Mouse (Mus musculus) thymus, adult 2 months (tissue): ENCODE measurements at regions not wholly inside any gene's neighbourhood (a gene's known extent, or its start where the extent isn't known, plus 50 kb on each side); places are given as distances from the start of the nearest gene placed in this dataset.

Experiments
- DNase-seq: peaks from one replicate; pipeline ENCODE4 v3.0.0; 2021
- H3K27ac ChIP-seq: fragments of 200-500 bp; 2 replicates; pipeline ENCODE4 v1.5.1; 2012; ENCODE audit warnings: low read length, control low read depth; ENCODE audit not compliant: control insufficient read depth, insufficient read depth
- H3K27me3 ChIP-seq: fragments of 200-500 bp; 2 replicates; pipeline ENCODE4 v1.6.1; 2012; ENCODE audit warnings: mild to moderate bottlenecking, low read length, moderate library complexity, mixed read lengths; ENCODE audit not compliant: control insufficient read depth, insufficient read depth
- H3K36me3 ChIP-seq: fragments of 200-500 bp; 2 replicates; pipeline ENCODE4 v1.6.1; 2012; ENCODE audit warnings: mild to moderate bottlenecking, low read length, moderate library complexity; ENCODE audit not compliant: control insufficient read depth, insufficient read depth
- H3K4me1 ChIP-seq: fragments of 200-500 bp; replicated peaks from 2 replicates; pipeline ENCODE4 v1.6.1; 2012; ENCODE audit warnings: low read length; ENCODE audit not compliant: control insufficient read depth, insufficient read depth
- H3K4me3 ChIP-seq: fragments of 200-500 bp; 2 replicates; pipeline ENCODE4 v1.5.1; 2012; ENCODE audit warnings: mild to moderate bottlenecking, low read length, control low read depth, moderate library complexity; ENCODE audit not compliant: control insufficient read depth, insufficient read depth
- CTCF ChIP-seq: fragments of 200-500 bp; IDR thresholded peaks from 2 replicates; pipeline ENCODE4 v1.5.1; 2012; ENCODE audit warnings: mild to moderate bottlenecking, control low read depth, low read length, moderate library complexity, borderline replicate concordance; ENCODE audit not compliant: control insufficient read depth, poor library complexity, insufficient read depth; ENCODE audit errors: extremely low read depth
- POLR2A ChIP-seq: fragments of 200-500 bp; IDR thresholded peaks from 2 replicates; pipeline ENCODE4 v1.6.1; 2012; ENCODE audit warnings: mild to moderate bottlenecking, low read length, control low read depth, moderate library complexity; ENCODE audit not compliant: control insufficient read depth, poor library complexity, insufficient read depth; ENCODE audit errors: extremely low read depth
- WGBS: fragments of 180-500 bp; shearing (Covaris S2); methylation state at CpG from one replicate; pipeline ENCODE4 v1.1.7; 2018; 5-methylcytosine and 5-hydroxymethylcytosine counted together

- WGBS: 79% methylated on average over 9 of the region's 9 CpGs
- DNase-seq: no peak
- H3K27ac ChIP-seq: no peak overlapping the region
- H3K4me1 ChIP-seq: no peaks in the 10 kb centered on the region
- H3K27me3 ChIP-seq: no peaks in the 10 kb centered on the region
- no peak overlapping the region for H3K4me3 ChIP-seq
- TF ChIP-seq CTCF (no peak), POLR2A (no peak)
- H3K36me3 ChIP-seq: no peaks in the 10 kb centered on the region
Measured at GRCm38 (mm10) chr10:111094405-111094804, 70.1 kb upstream of the Osbpl8 start.

- no peaks in the 10 kb centered on the region for H3K27me3 ChIP-seq
- H3K4me1 ChIP-seq: peaks cover 3% of the 10 kb centered on the region
- H3K4me3 ChIP-seq: no peak overlapping the region
- no peaks in the 10 kb centered on the region for H3K36me3 ChIP-seq
- no peak for DNase-seq
- 50% methylated on average over 5 of the region's 5 CpGs for WGBS
- TF ChIP-seq CTCF (no peak), POLR2A (no peak)
- H3K27ac ChIP-seq: no peak overlapping the region
Measured at GRCm38 (mm10) chr10:111089382-111089781, 75.2 kb upstream of the Osbpl8 start.

GRCm38 (mm10) chr10:111085561-111085960 lies 75.6 kb upstream of the Zdhhc17 start:
- DNase-seq: no peak
- Histone ChIP-seq H3K27ac (no peak overlapping the region), H3K36me3 (no peaks in the 10 kb centered on the region), H3K4me3 (no peak overlapping the region), H3K27me3 (no peaks in the 10 kb centered on the region), H3K4me1 (peaks cover 5% of the 10 kb centered on the region)
- WGBS: 11% methylated on average over 8 of the region's 8 CpGs
- no peak for TF ChIP-seq CTCF
- no peak for TF ChIP-seq POLR2A

DNA sequence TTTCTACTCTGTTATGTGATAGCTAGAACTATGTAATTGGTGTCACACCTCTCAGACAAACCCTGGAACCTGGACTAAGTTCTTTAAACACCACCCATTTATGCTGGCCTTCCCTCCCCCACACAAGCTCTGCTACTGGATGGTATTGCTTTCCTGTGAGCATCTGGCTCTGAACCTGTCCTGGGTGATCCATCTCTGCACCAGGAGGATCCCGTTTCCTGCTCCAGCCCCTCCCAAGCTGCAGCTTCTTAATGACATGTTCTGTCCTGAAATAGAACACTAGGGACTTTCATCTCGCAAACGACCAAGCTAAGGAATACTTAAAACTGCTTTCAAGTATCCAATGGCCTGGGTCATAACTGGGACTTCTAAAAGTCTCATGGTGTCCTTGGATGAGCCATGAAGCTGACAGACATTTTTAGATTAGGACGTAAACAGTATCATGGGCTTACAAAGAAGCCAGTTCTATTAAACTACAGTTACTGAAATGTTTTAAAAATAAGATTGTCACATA lies 74.4 kb upstream of the Zdhhc17 start:
- WGBS: 87% methylated on average over 4 of the region's 4 CpGs
- TF ChIP-seq POLR2A (no peak), CTCF (no peak)
- no peaks in the 10 kb centered on the region for H3K36me3 ChIP-seq
- H3K4me1 ChIP-seq: peaks cover 5% of the 10 kb centered on the region
- no peaks in the 10 kb centered on the region for H3K27me3 ChIP-seq
- no peak for DNase-seq
- no peak overlapping the region for H3K4me3 ChIP-seq
- no peak overlapping the region for H3K27ac ChIP-seq

GRCm38 (mm10) chr10:111083861-111084260 lies 73.9 kb upstream of the Zdhhc17 start:
- Histone ChIP-seq H3K4me3 (no peak overlapping the region), H3K4me1 (peaks cover 5% of the 10 kb centered on the region), H3K27me3 (no peaks in the 10 kb centered on the region), H3K36me3 (no peaks in the 10 kb centered on the region), H3K27ac (no peak overlapping the region)
- 89% methylated on average over 2 of the region's 2 CpGs for WGBS
- no peak for DNase-seq
- no peak for TF ChIP-seq POLR2A
- no peak for TF ChIP-seq CTCF

DNA sequence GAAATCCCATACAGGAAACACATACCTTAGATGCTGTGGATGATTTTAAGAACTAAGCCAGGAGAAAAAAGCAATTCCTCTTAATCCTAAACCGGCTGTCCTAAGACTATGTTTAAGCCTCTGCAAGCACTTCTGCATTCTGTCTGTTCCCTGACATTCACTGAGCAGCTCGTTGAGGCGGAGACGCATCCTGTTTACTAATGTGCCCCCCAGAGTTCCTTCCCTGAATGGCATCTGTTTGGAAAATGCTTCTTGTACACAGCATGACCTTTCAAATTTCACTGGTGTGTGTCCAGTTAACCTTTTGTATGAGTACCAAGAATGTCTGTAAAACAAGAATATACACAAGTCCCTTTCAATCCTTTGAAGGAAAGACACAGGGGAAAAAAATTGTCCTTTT lies 73.4 kb upstream of the Zdhhc17 start:
- WGBS: 31% methylated on average over 4 of the region's 4 CpGs
- Histone ChIP-seq H3K36me3 (no peaks in the 10 kb centered on the region), H3K27ac (no peak overlapping the region), H3K4me3 (no peak overlapping the region), H3K4me1 (peaks cover 5% of the 10 kb centered on the region), H3K27me3 (no peaks in the 10 kb centered on the region)
- DNase-seq: no peak
- no peak for TF ChIP-seq POLR2A
- TF ChIP-seq CTCF: no peak

GRCm38 (mm10) chr10:111080322-111080721 lies 70.4 kb upstream of the Zdhhc17 start:
- Histone ChIP-seq H3K4me1 (0 out of 2 replicates have a peak, but pooled peaks cover 2% of the 10 kb centered on the region), H3K27ac (no peak overlapping the region), H3K4me3 (no peak overlapping the region), H3K27me3 (no peaks in the 10 kb centered on the region), H3K36me3 (no peaks in the 10 kb centered on the region)
- 96% methylated on average over 10 of the region's 10 CpGs for WGBS
- TF ChIP-seq POLR2A (no peak), CTCF (no peak)
- DNase-seq: no peak
